Mouse (Mus musculus) bone marrow macrophage, adult 2 months (primary cell): ENCODE measurements around the gene Traf5.

Experiments used
- CTCF ChIP-seq: IDR thresholded peaks from 2 replicates; pipeline ENCODE4 v1.5.1; 2012; ENCODE audit warnings: low read depth, mild to moderate bottlenecking, low read length, moderate library complexity
- POLR2A ChIP-seq: IDR thresholded peaks from 2 replicates; pipeline ENCODE4 v1.6.1; 2012; ENCODE audit warnings: mild to moderate bottlenecking, low read depth, low read length, borderline replicate concordance

DNA sequence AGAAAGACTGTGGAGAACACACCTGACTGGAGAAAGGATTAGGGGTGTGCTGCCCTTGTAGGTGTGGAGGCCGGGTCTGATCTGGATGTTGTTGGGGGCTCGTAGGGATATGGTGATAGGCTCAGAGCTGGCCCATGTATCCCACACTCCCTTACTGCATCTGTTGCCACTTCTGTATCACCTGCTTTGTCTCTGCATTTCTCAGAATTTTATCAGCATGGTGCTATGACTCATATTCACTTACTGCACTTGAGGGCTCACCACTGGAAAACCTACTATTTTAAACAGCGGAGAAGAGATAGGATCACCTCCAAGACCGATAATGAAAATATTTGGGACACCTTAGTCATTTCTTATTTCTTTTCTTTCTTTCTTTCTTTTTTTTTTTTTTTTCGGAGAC, 103.3 kb downstream of the Traf5 start:
- TF ChIP-seq CTCF: no peak
- TF ChIP-seq POLR2A: no peak
